In the genomic region with DNA sequence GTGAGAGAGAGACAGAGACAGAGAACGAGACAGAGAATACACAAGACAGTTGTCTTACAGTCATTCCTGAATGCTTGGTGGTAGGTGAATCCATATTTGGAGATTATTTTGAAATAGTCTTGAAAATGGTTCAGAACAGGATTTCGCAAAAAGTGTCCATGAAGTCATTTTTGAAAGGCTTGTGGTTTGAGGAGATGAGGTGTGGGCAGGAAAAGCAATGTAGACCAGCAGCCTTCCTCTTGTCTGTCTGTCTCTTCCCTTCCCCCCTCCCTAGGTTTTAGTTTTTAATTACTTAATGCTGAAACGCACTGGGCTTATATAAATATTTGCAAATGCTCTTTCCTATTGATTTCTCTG, we compare ENCODE assay signal across 9 mouse cellular contexts.
DNase-seq lines count a peak whose midpoint lies in the region; ATAC-seq lines count a peak whose summit lies in the region.
"Had no signal": no experiment of that assay in that cellular context is flagged by ENCODE, and none has a peak within 500 bp of the region (broad histone marks: within the 10 kb centered on the region; RNA-seq: fewer than 3 reads in every experiment).

No protein-coding gene starts in this region.

- H3K4me1 ChIP-seq in lung, embryonic 15.5 days, result peaks cover 65% of the 10 kb centered on the region
- H3K4me1 ChIP-seq in liver, embryonic 15.5 days (replicated peaks), result peaks cover 13% of the 10 kb centered on the region
- H3K4me1 ChIP-seq in stomach, embryonic 15.5 days, result peaks cover 47% of the 10 kb centered on the region

- H3K4me3 ChIP-seq in lung, embryonic 15.5 days, result peak overlapping the region; percentile 88
- H3K4me3 ChIP-seq in liver, embryonic 15.5 days (replicated peaks), result peak overlapping the region; percentile 11; the same call in 1 of the 2 replicates
- H3K4me3 ChIP-seq in stomach, embryonic 15.5 days (replicated peaks), result peak overlapping the region; percentile 14; the same call in 1 of the 2 replicates

- no peaks in the 10 kb centered on the region for H3K36me3 ChIP-seq in lung, embryonic 15.5 days
- no peaks in the 10 kb centered on the region for H3K36me3 ChIP-seq in liver, embryonic 15.5 days (replicated peaks)
- H3K36me3 ChIP-seq in stomach, embryonic 15.5 days, result no peaks in the 10 kb centered on the region

- H3K4me2 ChIP-seq in lung, embryonic 15.5 days, result peak overlapping the region; percentile 70
- H3K4me2 ChIP-seq in liver, embryonic 15.5 days, result peak overlapping the region; percentile 72; the same call in 1 of the 2 replicates
- H3K4me2 ChIP-seq in stomach, embryonic 15.5 days, result peak overlapping the region; percentile 71

- 20% methylated on average over 3 of the region's 3 CpGs for WGBS in lung, embryonic 15.5 days
- 9% methylated on average over 3 of the region's 3 CpGs for WGBS in liver, embryonic 15.5 days (ENCODE audit: insufficient replicate concordance)
- 23% methylated on average over 3 of the region's 3 CpGs for WGBS in stomach, embryonic 15.5 days

- no peak for ATAC-seq in lung, embryonic 15.5 days (ENCODE audit: borderline replicate concordance, extremely low read depth, low FRiP score, low TSS enrichment)
- ATAC-seq in granulocyte monocyte progenitor cell, adult 5-6 weeks (replicated peaks; ENCODE audit: poor library complexity, severe bottlenecking), result peak; percentile 62
- ATAC-seq in liver, embryonic 15.5 days (ENCODE audit: insufficient read depth), result no peak
- no peak for ATAC-seq in stomach, embryonic 15.5 days (ENCODE audit: insufficient read depth, low FRiP score, low read depth)
- no peak for ATAC-seq in frontal cortex, adult (ENCODE audit: low TSS enrichment)
- no peak for ATAC-seq in erythroid progenitor cell, adult 5-6 weeks (replicated peaks; ENCODE audit: low FRiP score, poor library complexity, severe bottlenecking)

- H3K9ac ChIP-seq in lung, embryonic 15.5 days, result peak overlapping the region; percentile 22; the same call in 1 of the 2 replicates
- H3K9ac ChIP-seq in liver, embryonic 15.5 days, result no peak overlapping the region
- no peak overlapping the region for H3K9ac ChIP-seq in stomach, embryonic 15.5 days

- no peaks in the 10 kb centered on the region for H3K9me3 ChIP-seq in lung, embryonic 15.5 days
- H3K9me3 ChIP-seq in liver, embryonic 15.5 days (replicated peaks), result no peaks in the 10 kb centered on the region
- no peaks in the 10 kb centered on the region for H3K9me3 ChIP-seq in stomach, embryonic 15.5 days

- no peak for DNase-seq in lung, postnatal 4 days
- DNase-seq in right cerebral cortex, adult 2 months (ENCODE audit: low spot score in 2 of 2), result no peak
- DNase-seq: heart, postnatal 36 days had no signal

- peak overlapping the region; percentile 98 for H3K27ac ChIP-seq in lung, embryonic 15.5 days
- H3K27ac ChIP-seq in liver, embryonic 15.5 days (replicated peaks), result 0 out of 2 replicates have a peak overlapping the region, but pooled peaks have one; percentile 1
- peak overlapping the region; percentile 54 for H3K27ac ChIP-seq in stomach, embryonic 15.5 days

- no peaks in the 10 kb centered on the region for H3K27me3 ChIP-seq in lung, embryonic 15.5 days
- H3K27me3 ChIP-seq in liver, embryonic 15.5 days, result peaks cover 79% of the 10 kb centered on the region
- H3K27me3 ChIP-seq in stomach, embryonic 15.5 days (replicated peaks), result no peaks in the 10 kb centered on the region

Comparison
In these comparisons a context has a peak if more than half of its experiments do, and no peak if none do; other contexts are left out.
1. H3K27ac ChIP-seq: peak in every context shown above with its lines; median percentile 98 in lung, embryonic 15.5 days; 54 in stomach, embryonic 15.5 days; 1 in liver, embryonic 15.5 days.
2. H3K4me3 ChIP-seq: peak in every context shown above with its lines; median percentile 88 in lung, embryonic 15.5 days; 14 in stomach, embryonic 15.5 days; 11 in liver, embryonic 15.5 days.